Mouse (Mus musculus) G1E (cell line): ENCODE results near the gene Nectin1.

Source experiments
- CTCF ChIP-seq: IDR thresholded peaks from 2 replicates; pipeline ENCODE4 v1.5.1; 2012; ENCODE audit warnings: low read depth, low read length, inconsistent platforms, mixed read lengths
- TAL1 ChIP-seq: conservative IDR thresholded peaks from 2 replicates; pipeline ENCODE4 v1.6.1; 2012; ENCODE audit warnings: low read depth, low read length, inconsistent platforms, mixed read lengths

DNA sequence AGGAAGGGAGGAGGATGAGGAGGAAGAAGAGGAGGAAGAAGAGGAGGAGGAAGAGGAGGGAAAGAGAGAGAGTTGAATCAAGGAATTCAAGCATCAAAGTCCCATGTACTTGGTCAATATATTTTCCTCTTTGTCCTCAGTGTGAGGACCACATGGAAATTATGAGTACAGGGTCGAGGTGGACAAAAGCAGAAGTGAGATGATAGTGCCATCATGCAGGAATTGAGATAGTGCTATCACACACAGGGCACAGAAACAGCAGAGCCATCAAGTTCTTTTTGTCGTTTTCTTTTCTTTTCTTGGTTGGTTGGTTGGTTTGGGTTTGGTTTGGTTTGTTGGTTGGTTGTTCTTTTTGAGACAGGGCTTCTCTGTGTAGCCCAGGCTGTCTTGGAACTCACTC lies 2.5 kb upstream of the Nectin1 start:
- TF ChIP-seq TAL1, result no peak
- no peak for TF ChIP-seq CTCF
